Mouse (Mus musculus) liver, adult 2 months (tissue): ENCODE results near the gene H2-Eb2. TPM values are rescaled to one million over a fixed set of nuclear protein-coding genes. Genes with fewer than 3 reads are reported as not detected.
A peak's percentile ranks its signal among the peaks of the same experiment; 100 is the strongest.

Experiments
- DNase-seq: peaks from one replicate; pipeline ENCODE4 v3.0.0-alpha.2; 2011; ENCODE audit warnings: low read depth, low spot score; ENCODE audit errors: extremely low read depth
- H3K27ac ChIP-seq: fragments of 200-500 bp; replicated peaks from 2 replicates; pipeline ENCODE4 v1.5.1; 2012; ENCODE audit warnings: low read depth, mild to moderate bottlenecking, control low read depth, inconsistent platforms, low read length; ENCODE audit not compliant: insufficient read depth
- H3K27me3 ChIP-seq: fragments of 200-500 bp; 2 replicates; pipeline ENCODE4 v1.6.1; 2012; ENCODE audit warnings: mild to moderate bottlenecking, moderate library complexity, low read length, inconsistent platforms; ENCODE audit not compliant: control insufficient read depth, insufficient read depth
- H3K36me3 ChIP-seq: fragments of 200-500 bp; 2 replicates; pipeline ENCODE4 v1.6.1; 2012; ENCODE audit warnings: low read length, inconsistent platforms; ENCODE audit not compliant: control insufficient read depth, insufficient read depth
- H3K4me1 ChIP-seq: fragments of 200-500 bp; 2 replicates; pipeline ENCODE4 v1.6.1; 2011; ENCODE audit warnings: low read length; ENCODE audit not compliant: control insufficient read depth, insufficient read depth
- H3K4me3 ChIP-seq: fragments of 200-500 bp; 2 replicates; pipeline ENCODE4 v1.5.1; 2011; ENCODE audit warnings: low read depth, mild to moderate bottlenecking, control low read depth, low read length, moderate library complexity; ENCODE audit not compliant: insufficient read depth
- H3K79me2 ChIP-seq: fragments of 200-500 bp; 2 replicates; pipeline ENCODE4 v1.6.1; 2012; ENCODE audit warnings: inconsistent platforms, mild to moderate bottlenecking, low read length, moderate library complexity; ENCODE audit not compliant: control insufficient read depth, insufficient read depth
- H3K9ac ChIP-seq: fragments of 200-500 bp; 2 replicates; pipeline ENCODE4 v1.6.1; 2012; ENCODE audit warnings: low read depth, mild to moderate bottlenecking, control low read depth, inconsistent platforms, low read length
- CTCF ChIP-seq: fragments of 200-500 bp; IDR thresholded peaks from 2 replicates; pipeline ENCODE4 v1.5.1; 2011; ENCODE audit warnings: low read depth, low read length, control low read depth
- POLR2A ChIP-seq: fragments of 200-500 bp; IDR thresholded peaks from 2 replicates; pipeline ENCODE4 v1.6.1; 2011; ENCODE audit warnings: low read length, control low read depth; ENCODE audit not compliant: insufficient read depth; ENCODE audit errors: extremely low read depth
- WGBS: fragments of 180-500 bp; shearing (Covaris S2); methylation state at CpG from one replicate; pipeline ENCODE4 v1.1.7; 2018; 5-methylcytosine and 5-hydroxymethylcytosine counted together
- polyA plus RNA-seq: library from polyadenylated mRNA; depleted of rRNA; stranded (reverse); fragments of >200 nt; gene quantifications from 2 replicates; pipeline ENCODE4 v1.2.3, GENCODE M21; 2012; rRNA removed
- total RNA-seq: library from RNA; depleted of rRNA; stranded (reverse); fragments of >200 nt; gene quantifications from 2 replicates; pipeline ENCODE4 v1.2.3, GENCODE M21; 2014; rRNA removed

Gene H2-Eb2
- total RNA-seq = 0.09 and 0.13 TPM in 2 replicates
- polyA plus RNA-seq = 0.16 TPM in 1 of 2 replicates, not detected in the other

DNA sequence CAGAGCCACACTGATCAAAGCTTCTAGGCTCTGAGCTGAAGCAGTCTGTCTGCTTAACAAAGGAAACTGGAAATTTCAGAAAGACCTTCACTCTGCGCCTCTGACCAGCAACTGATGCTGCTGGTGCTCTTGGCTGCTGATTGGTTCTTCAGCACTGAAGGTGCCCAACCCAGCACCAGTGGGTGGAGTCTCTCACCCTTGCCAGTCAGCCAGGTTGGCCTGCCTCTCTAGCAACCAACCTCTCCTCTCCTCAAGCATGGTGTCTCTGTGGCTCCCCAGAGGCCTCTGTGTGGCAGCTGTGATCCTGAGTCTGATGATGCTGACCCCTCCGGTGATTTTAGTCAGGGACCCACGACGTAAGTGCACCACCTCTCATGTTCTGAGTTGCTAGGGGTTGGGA, at the start of gene H2-Eb2:
Gene H2-Eb2, plus strand, starts transcription at position 230 of the 400 bp plus-strand sequence.
- H3K27me3 ChIP-seq = no peaks in the 10 kb centered on the region
- H3K36me3 ChIP-seq = no peaks in the 10 kb centered on the region
- H3K79me2 ChIP-seq = no peaks in the 10 kb centered on the region
- H3K27ac ChIP-seq = no peak within 1 kb of the TSS
- H3K4me3 ChIP-seq = no peak within 1 kb of the TSS
- H3K9ac ChIP-seq = no peak within 1 kb of the TSS
- H3K4me1 ChIP-seq = no peaks in the 10 kb centered on the region
- WGBS = 55% methylated on average over 4 of the region's 4 CpGs
- TF ChIP-seq POLR2A (no peak), CTCF (no peak)
- no peak for DNase-seq

DNA sequence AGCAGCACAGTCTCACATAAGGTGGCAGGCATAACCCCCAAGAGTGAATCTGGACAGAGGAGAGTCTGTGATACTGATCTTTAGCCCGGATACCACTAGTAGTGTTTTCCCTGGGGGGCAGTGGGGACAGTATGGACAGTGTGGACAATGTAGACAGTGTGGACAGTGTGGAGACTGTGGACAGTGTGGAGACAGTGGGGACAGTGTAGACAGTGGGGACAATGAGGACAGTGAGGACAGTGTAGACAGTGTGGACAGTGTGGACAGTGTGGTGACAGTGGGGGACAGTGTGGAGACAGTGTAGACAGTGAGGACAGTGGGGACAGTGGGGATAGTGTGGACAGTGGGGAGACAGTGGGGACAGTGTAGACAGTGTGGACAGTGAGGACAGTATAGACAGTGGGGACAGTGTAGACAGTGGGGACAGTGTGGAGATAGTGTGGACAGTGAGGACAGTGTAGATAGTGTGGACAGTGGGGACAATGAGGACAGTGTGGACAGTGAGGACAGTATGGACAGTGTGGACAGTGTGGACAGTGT, 44.9 kb upstream of the H2-Eb2 start:
- Histone ChIP-seq H3K27ac (no peak overlapping the region), H3K27me3 (no peaks in the 10 kb centered on the region), H3K4me3 (no peak overlapping the region), H3K9ac (no peak overlapping the region), H3K79me2 (no peaks in the 10 kb centered on the region), H3K4me1 (no peaks in the 10 kb centered on the region), H3K36me3 (no peaks in the 10 kb centered on the region)
- no peak for DNase-seq
- TF ChIP-seq POLR2A (no peak), CTCF (no peak)
- 77% methylated on average over 1 of the region's 1 CpGs for WGBS

DNA sequence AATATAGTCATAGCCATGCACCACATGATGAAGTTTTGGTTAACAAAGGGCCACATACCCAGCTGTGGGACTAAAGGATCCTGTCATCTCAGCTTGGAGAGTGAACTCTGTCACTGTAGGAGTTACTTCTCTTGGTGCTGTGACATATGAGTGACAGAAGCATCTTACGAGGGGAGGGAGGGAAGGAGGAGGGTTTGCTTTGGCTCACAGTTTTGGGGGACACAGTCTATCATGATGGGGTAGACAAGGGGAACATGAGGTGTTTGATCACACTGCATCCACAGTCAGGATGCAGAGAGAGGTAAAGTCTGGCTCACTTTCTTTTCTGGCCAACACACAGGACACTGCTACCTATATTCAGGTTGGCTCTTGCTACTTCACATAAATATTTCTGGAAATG, 43.6 kb upstream of the H2-Eb2 start:
- H3K27me3 ChIP-seq = no peaks in the 10 kb centered on the region
- H3K36me3 ChIP-seq = no peaks in the 10 kb centered on the region
- no peaks in the 10 kb centered on the region for H3K79me2 ChIP-seq
- no peak for TF ChIP-seq CTCF
- TF ChIP-seq POLR2A = no peak
- H3K9ac ChIP-seq = no peak overlapping the region
- H3K4me3 ChIP-seq = no peak overlapping the region
- no peak overlapping the region for H3K27ac ChIP-seq
- H3K4me1 ChIP-seq = no peaks in the 10 kb centered on the region
- no peak for DNase-seq
- 41% methylated on average over 1 of the region's 1 CpGs for WGBS

DNA sequence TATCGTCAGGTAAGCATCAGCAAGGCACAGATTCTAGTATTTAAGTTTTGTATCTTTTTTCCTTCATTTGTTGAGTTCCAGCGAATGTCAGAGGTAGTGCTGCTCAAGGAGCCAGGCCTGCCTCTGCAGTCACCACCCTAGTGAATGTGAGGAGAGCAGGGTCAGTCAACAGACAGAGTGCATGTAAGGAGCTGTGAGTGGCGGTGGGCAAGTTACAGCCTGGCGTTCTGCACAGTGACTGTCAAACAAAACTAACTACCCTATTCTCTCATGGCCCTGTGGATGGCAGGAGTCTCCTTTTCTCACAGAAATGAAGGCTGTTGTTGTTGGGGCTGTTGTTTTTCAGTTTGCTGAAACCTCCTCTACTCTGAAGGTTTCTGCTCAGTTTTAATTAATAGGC, 40.1 kb upstream of the H2-Eb2 start:
- Histone ChIP-seq H3K27ac (no peak overlapping the region), H3K4me1 (no peaks in the 10 kb centered on the region), H3K36me3 (no peaks in the 10 kb centered on the region), H3K9ac (no peak overlapping the region; the same call in 1 of the 2 replicates), H3K79me2 (no peaks in the 10 kb centered on the region), H3K27me3 (no peaks in the 10 kb centered on the region), H3K4me3 (no peak overlapping the region)
- TF ChIP-seq CTCF (no peak), POLR2A (no peak)
- DNase-seq = no peak
- 77% methylated on average over 4 of the region's 4 CpGs for WGBS

DNA sequence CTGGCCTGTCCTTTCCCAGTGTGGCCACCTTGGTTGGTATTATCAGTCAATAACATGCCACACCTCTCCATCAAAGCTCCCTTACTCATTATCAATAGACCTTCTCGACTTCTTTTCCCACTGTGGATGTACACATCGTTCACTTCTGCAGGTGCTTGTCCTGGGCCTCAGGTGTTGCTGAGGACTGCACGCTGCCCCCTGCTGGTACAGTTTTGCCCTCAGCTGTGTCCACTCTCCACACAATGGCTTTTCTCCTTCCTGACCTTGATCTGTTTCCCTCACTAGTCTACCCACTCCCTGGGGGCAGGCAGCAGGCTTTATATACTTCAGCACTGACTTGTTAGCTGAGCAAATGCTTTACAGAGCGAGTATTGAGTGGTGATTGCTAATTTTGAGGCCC, 39.6 kb upstream of the H2-Eb2 start:
- no peaks in the 10 kb centered on the region for H3K36me3 ChIP-seq
- no peaks in the 10 kb centered on the region for H3K79me2 ChIP-seq
- no peaks in the 10 kb centered on the region for H3K27me3 ChIP-seq
- no peak overlapping the region for H3K4me3 ChIP-seq
- no peak overlapping the region for H3K9ac ChIP-seq
- no peak overlapping the region for H3K27ac ChIP-seq
- H3K4me1 ChIP-seq = no peaks in the 10 kb centered on the region
- WGBS = 31% methylated on average over 4 of the region's 4 CpGs
- DNase-seq = no peak
- no peak for TF ChIP-seq POLR2A
- peak; percentile 86 for TF ChIP-seq CTCF

DNA sequence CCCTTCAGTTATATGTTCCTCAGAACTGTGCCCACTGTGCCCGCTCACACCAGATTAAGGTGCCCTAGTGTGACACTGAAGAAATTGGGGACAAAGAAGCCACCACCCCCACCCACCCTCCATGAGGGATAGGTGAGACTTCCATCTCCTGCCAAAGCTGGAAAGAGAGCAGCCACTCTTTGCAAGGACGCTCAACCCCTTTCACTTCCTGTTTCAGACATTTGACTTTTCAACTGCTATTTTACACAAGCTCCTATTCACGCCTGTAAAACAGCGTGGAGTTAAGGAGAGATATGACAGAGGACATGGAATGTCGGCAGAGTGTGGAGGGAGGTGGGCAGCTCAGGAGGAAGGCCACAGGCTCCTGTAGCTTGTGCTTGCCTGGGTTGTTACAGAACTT, 39.0 kb upstream of the H2-Eb2 start:
- TF ChIP-seq POLR2A = no peak
- no peak for TF ChIP-seq CTCF
- Histone ChIP-seq H3K36me3 (no peaks in the 10 kb centered on the region), H3K79me2 (no peaks in the 10 kb centered on the region), H3K27me3 (no peaks in the 10 kb centered on the region), H3K9ac (no peak overlapping the region), H3K27ac (no peak overlapping the region), H3K4me3 (no peak overlapping the region), H3K4me1 (no peaks in the 10 kb centered on the region)
- WGBS = 74% methylated on average over 5 of the region's 5 CpGs
- no peak for DNase-seq
